In genomic region chr3:79221296-79222191, GRCm38 (mm10) we compare ENCODE assay signal across 9 mouse cellular contexts.
DNase-seq lines count a peak whose midpoint lies in the region; ATAC-seq lines count a peak whose summit lies in the region.
"Had no signal": no experiment of that assay in that cellular context is flagged by ENCODE, and none has a peak within 500 bp of the region (broad histone marks: within the 10 kb centered on the region; RNA-seq: fewer than 3 reads in every experiment).

No protein-coding gene starts in this region.

- 27% methylated on average over 9 of the region's 9 CpGs for WGBS in liver, embryonic 12.5 days (ENCODE audit: insufficient replicate concordance)
- WGBS in forebrain, embryonic 11.5 days = 31% methylated on average over 9 of the region's 9 CpGs

- no peak overlapping the region for H3K4me3 ChIP-seq in liver, embryonic 12.5 days
- H3K4me3 ChIP-seq in forebrain, embryonic 11.5 days (ENCODE audit: low read depth, low read length) = no peak overlapping the region
- H3K4me3 ChIP-seq: liver, embryonic 15.5 days had no signal

- H3K27ac ChIP-seq in liver, embryonic 12.5 days = no peak overlapping the region
- no peak overlapping the region for H3K27ac ChIP-seq in forebrain, embryonic 11.5 days (ENCODE audit: low read depth, low read length)
- H3K27ac ChIP-seq: liver, embryonic 15.5 days had no signal

- peaks cover 18% of the 10 kb centered on the region; the same call in 1 of the 2 replicates for H3K4me1 ChIP-seq in liver, embryonic 12.5 days
- H3K4me1 ChIP-seq in forebrain, embryonic 11.5 days (replicated peaks; ENCODE audit: control insufficient read depth, insufficient read depth, low read length) = peaks cover 6% of the 10 kb centered on the region; the same call in 1 of the 2 replicates

- no peak overlapping the region for H3K9ac ChIP-seq in liver, embryonic 12.5 days
- H3K9ac ChIP-seq in forebrain, embryonic 11.5 days (ENCODE audit: low read length) = no peak overlapping the region
- H3K9ac ChIP-seq: liver, embryonic 15.5 days had no signal

- DNase-seq in liver = peak; percentile 57
- DNase-seq in c-Kit-negative CD71-positive TER-119-positive erythroid progenitor cells, embryonic 14.5 days (ENCODE audit: low read depth, low spot score) = peak; percentile 45
- DNase-seq in forebrain, embryonic 11.5 days (ENCODE audit: low spot score) = peak; percentile 60
- DNase-seq in heart, postnatal 4 days = peak; percentile 80
- peak; percentile 76 to 80 for DNase-seq in kidney, postnatal 4 days
- peak; percentile 77 for DNase-seq in lung, postnatal 14 days
- DNase-seq in right cerebral cortex, adult 18-20 months = peak; percentile 56

- no peaks in the 10 kb centered on the region; the same call in 1 of the 2 replicates for H3K27me3 ChIP-seq in liver, embryonic 12.5 days (replicated peaks)
- H3K27me3 ChIP-seq in forebrain, embryonic 11.5 days (ENCODE audit: control insufficient read depth, insufficient read depth, low read length) = no peaks in the 10 kb centered on the region

- no peak overlapping the region for H3K4me2 ChIP-seq in liver, embryonic 12.5 days
- no peak overlapping the region for H3K4me2 ChIP-seq in forebrain, embryonic 11.5 days (ENCODE audit: low read depth, low read length, severe bottlenecking)

- H3K36me3 ChIP-seq in liver, embryonic 12.5 days = no peaks in the 10 kb centered on the region
- H3K36me3 ChIP-seq in forebrain, embryonic 11.5 days (ENCODE audit: control insufficient read depth, insufficient read depth, low read length) = no peaks in the 10 kb centered on the region
- H3K36me3 ChIP-seq: liver, embryonic 15.5 days had no signal

- no peaks in the 10 kb centered on the region for H3K9me3 ChIP-seq in liver, embryonic 12.5 days (replicated peaks)
- H3K9me3 ChIP-seq in forebrain, embryonic 11.5 days (ENCODE audit: control insufficient read depth, low read length) = no peaks in the 10 kb centered on the region
- H3K9me3 ChIP-seq: liver, embryonic 15.5 days had no signal

- no peak for ATAC-seq in liver, embryonic 12.5 days
- ATAC-seq in forebrain, embryonic 11.5 days (replicated peaks; ENCODE audit: low FRiP score) = peak; percentile 72
